Mouse (Mus musculus) forebrain, postnatal 0 days (tissue): ENCODE measurements around the gene Nes. TPM values are rescaled to one million over a fixed set of nuclear protein-coding genes. Genes with fewer than 3 reads are reported as not detected.

Experiments used
- ATAC-seq: fragments of 200-750 bp; cut with Nextera tagmentation; 2 replicates; pipeline ENCODE4 v1.8.0; 2017; ENCODE audit warnings: mild to moderate bottlenecking, moderate library complexity
- DNase-seq: peaks from one replicate; pipeline ENCODE4 v3.0.0-alpha.2; 2015
- H3K27ac ChIP-seq: fragments of 300-500 bp; sonication (generic); 2 replicates; pipeline ENCODE4 v1.5.1; 2014; ENCODE audit warnings: low read depth, mild to moderate bottlenecking, antibody characterized with exemption, low read length, moderate library complexity, mixed read lengths
- H3K27me3 ChIP-seq: fragments of 300-500 bp; sonication (generic); 2 replicates; pipeline ENCODE4 v1.6.1; 2014; ENCODE audit warnings: mild to moderate bottlenecking, low read length, mixed read lengths; ENCODE audit not compliant: insufficient read depth
- H3K36me3 ChIP-seq: fragments of 300-500 bp; sonication (generic); 2 replicates; pipeline ENCODE4 v1.6.1; 2014; ENCODE audit warnings: mild to moderate bottlenecking, moderate library complexity; ENCODE audit not compliant: insufficient read depth
- H3K4me1 ChIP-seq: fragments of 300-500 bp; sonication (generic); 2 replicates; pipeline ENCODE4 v1.6.1; 2014; ENCODE audit warnings: antibody characterized with exemption; ENCODE audit not compliant: insufficient read depth
- H3K4me2 ChIP-seq: fragments of 300-500 bp; sonication (generic); 2 replicates; pipeline ENCODE4 v1.6.1; 2014; ENCODE audit warnings: low read depth, mild to moderate bottlenecking, moderate library complexity
- H3K4me3 ChIP-seq: fragments of 300-500 bp; sonication (generic); 2 replicates; pipeline ENCODE4 v1.5.1; 2014; ENCODE audit warnings: low read depth, low read length, mixed read lengths
- H3K9ac ChIP-seq: fragments of 300-500 bp; sonication (generic); 2 replicates; pipeline ENCODE4 v1.6.1; 2014; ENCODE audit warnings: mild to moderate bottlenecking
- H3K9me3 ChIP-seq: fragments of 300-500 bp; sonication (generic); 2 replicates; pipeline ENCODE4 v1.6.1; 2016; ENCODE audit warnings: low read length
- CTCF ChIP-seq: sonication (generic); IDR thresholded peaks from 2 replicates; pipeline ENCODE4 v1.5.1; 2016; ENCODE audit warnings: antibody characterized with exemption, control low read depth, low read depth
- WGBS: fragments of 180-500 bp; shearing (Covaris S2); extraction: QIAGEN DNeasy Blood & Tissue Kit; methylation state at CpG from one replicate; pipeline ENCODE4 v1.1.7; 2014; 5-methylcytosine and 5-hydroxymethylcytosine counted together
- polyA plus RNA-seq: library from polyadenylated mRNA; unstranded; fragments of >200 nt; fragmentation: Nextera tagmentation; extraction: Ambion mirVana; gene quantifications from 2 replicates; pipeline ENCODE4 v1.2.1, GENCODE M21; 2015
- total RNA-seq: library from RNA; depleted of rRNA; stranded (reverse); fragments of >200 nt; gene quantifications from 2 replicates; pipeline ENCODE4 v1.2.3, GENCODE M21; 2014; rRNA removed

Nes gene
- total RNA-seq (32.4 and 39.2 TPM in 2 replicates), polyA plus RNA-seq (14.5 and 17.9 TPM in 2 replicates)

- peak; percentile 76 for DNase-seq
These were observed at the start of gene Nes for GRCm38 (mm10) chr3:87970939-87971488. TSS of gene Nes (plus strand) at chr3:87971078.

GRCm38 (mm10) chr3:87924996-87925395 lies 45.9 kb upstream of the Nes start:
- Histone ChIP-seq H3K36me3 (peaks cover 56% of the 10 kb centered on the region), H3K4me3 (no peak overlapping the region), H3K27ac (no peak overlapping the region), H3K4me2 (no peak overlapping the region), H3K9me3 (no peaks in the 10 kb centered on the region), H3K9ac (no peak overlapping the region), H3K4me1 (peaks cover 5% of the 10 kb centered on the region; the same call in 1 of the 2 replicates), H3K27me3 (no peaks in the 10 kb centered on the region)
- WGBS = 89% methylated on average over 7 of the region's 7 CpGs
- no peak for TF ChIP-seq CTCF
- DNase-seq = no peak
- ATAC-seq = no peak

More at GRCm38 (mm10) chr3:87970939-87971488, at the start of gene Nes:
- no peak within 1 kb of the TSS for H3K27ac ChIP-seq
- no peaks in the 10 kb centered on the region for H3K9me3 ChIP-seq
- 0 out of 2 replicates have a peak, but pooled peaks cover 5% of the 10 kb centered on the region for H3K27me3 ChIP-seq
- TF ChIP-seq CTCF = no peak
- WGBS = 2% methylated on average over 44 of the region's 44 CpGs
- H3K9ac ChIP-seq = peak within 1 kb of the TSS; percentile 47
- no peaks in the 10 kb centered on the region for H3K36me3 ChIP-seq
- H3K4me3 ChIP-seq = peak within 1 kb of the TSS; percentile 51
- peak within 1 kb of the TSS; percentile 91 for H3K4me2 ChIP-seq
- peak; percentile 72 for ATAC-seq
- 0 out of 2 replicates have a peak, but pooled peaks cover 5% of the 10 kb centered on the region for H3K4me1 ChIP-seq

GRCm38 (mm10) chr3:87927452-87927851 lies 43.4 kb upstream of the Nes start:
- ATAC-seq (no peak), DNase-seq (no peak)
- H3K4me2 ChIP-seq = no peak overlapping the region
- peaks cover 57% of the 10 kb centered on the region for H3K36me3 ChIP-seq
- no peaks in the 10 kb centered on the region for H3K27me3 ChIP-seq
- no peaks in the 10 kb centered on the region for H3K9me3 ChIP-seq
- TF ChIP-seq CTCF = no peak
- H3K27ac ChIP-seq = no peak overlapping the region
- H3K4me1 ChIP-seq = peaks cover 5% of the 10 kb centered on the region; the same call in 1 of the 2 replicates
- no peak overlapping the region for H3K9ac ChIP-seq
- H3K4me3 ChIP-seq = no peak overlapping the region
- whole genome bisulfite sequencing = 96% methylated on average over 5 of the region's 5 CpGs

GRCm38 (mm10) chr3:87929341-87930077 lies 41.4 kb upstream of the Nes start:
- Histone ChIP-seq H3K9ac (peak overlapping the region; percentile 86), H3K27me3 (no peaks in the 10 kb centered on the region), H3K36me3 (peaks cover 47% of the 10 kb centered on the region), H3K27ac (peak overlapping the region; percentile 90), H3K9me3 (no peaks in the 10 kb centered on the region), H3K4me2 (peak overlapping the region; percentile 59), H3K4me1 (peaks cover 5% of the 10 kb centered on the region; the same call in 1 of the 2 replicates), H3K4me3 (peak overlapping the region; percentile 77)
- DNase-seq = no peak
- no peak for TF ChIP-seq CTCF
- 7% methylated on average over 26 of the region's 26 CpGs for WGBS
- peak; percentile 19; the same call in 1 of the 2 replicates for ATAC-seq

- TF ChIP-seq CTCF = peak; percentile 74
- Histone ChIP-seq H3K36me3 (peaks cover 45% of the 10 kb centered on the region), H3K27ac (peak within 1 kb of the TSS; percentile 90), H3K4me2 (peak within 1 kb of the TSS; percentile 59), H3K9me3 (no peaks in the 10 kb centered on the region), H3K4me1 (peaks cover 5% of the 10 kb centered on the region; the same call in 1 of the 2 replicates), H3K9ac (peak within 1 kb of the TSS; percentile 86), H3K4me3 (peak within 1 kb of the TSS; percentile 77), H3K27me3 (no peaks in the 10 kb centered on the region)
- ATAC-seq = peak; percentile 99
- under 1% methylated on average over 72 of the region's 78 CpGs for WGBS
- peak; percentile 99 for DNase-seq
These were observed 40.6 kb upstream of the Nes start, which contains the start of the genes Isg20l2 and Rrnad1 for GRCm38 (mm10) chr3:87930078-87930795. TSS of gene Isg20l2 (plus strand) at chr3:87930314. TSS of gene Rrnad1 (minus strand) at chr3:87930717.

- WGBS = 68% methylated on average over 5 of the region's 5 CpGs
- no peak overlapping the region for H3K4me3 ChIP-seq
- no peak overlapping the region for H3K9ac ChIP-seq
- H3K4me2 ChIP-seq = no peak overlapping the region
- H3K36me3 ChIP-seq = peaks cover 46% of the 10 kb centered on the region
- H3K9me3 ChIP-seq = no peaks in the 10 kb centered on the region
- peaks cover 5% of the 10 kb centered on the region; the same call in 1 of the 2 replicates for H3K4me1 ChIP-seq
- ATAC-seq (no peak), DNase-seq (no peak)
- TF ChIP-seq CTCF = no peak
- H3K27me3 ChIP-seq = no peaks in the 10 kb centered on the region
- no peak overlapping the region for H3K27ac ChIP-seq
These were observed 36.9 kb upstream of the Nes start for GRCm38 (mm10) chr3:87934026-87934425.
